Comparison of ENCODE assay signal across 9 mouse cellular contexts in the genomic region with DNA sequence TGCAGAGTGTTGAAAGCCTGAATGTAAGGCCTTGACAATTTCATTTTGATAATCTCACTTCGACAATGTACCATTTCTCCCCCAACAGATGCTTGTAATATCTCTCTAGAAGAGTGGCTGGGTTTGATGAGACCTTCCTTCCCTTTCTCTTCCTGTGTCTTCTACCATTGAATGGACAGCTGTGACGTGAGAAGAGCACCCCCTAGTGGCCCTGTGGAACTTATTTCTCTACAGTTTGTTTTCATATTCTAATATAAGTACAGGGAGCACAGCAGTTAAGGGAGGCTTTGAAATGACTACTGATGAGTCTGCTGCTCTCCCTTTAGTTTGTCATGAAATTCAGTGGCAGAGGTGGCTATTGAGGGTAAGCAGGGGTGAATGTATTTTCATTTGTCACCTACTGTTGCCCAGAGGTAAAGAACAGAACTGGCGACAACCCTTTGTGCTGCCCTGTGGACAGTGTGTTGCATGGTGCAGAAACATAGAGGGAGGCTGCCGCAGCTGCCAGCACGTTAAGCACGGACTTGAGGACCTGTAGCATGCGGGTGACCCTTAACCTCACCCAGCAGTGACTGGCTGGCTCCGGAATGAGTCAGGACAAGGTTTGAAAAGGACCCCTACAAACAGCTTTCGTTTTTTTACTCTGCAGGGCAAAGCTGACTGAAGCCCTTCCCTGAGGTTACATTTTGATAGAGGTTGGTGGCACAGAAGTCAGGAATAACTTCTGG. TPM values are rescaled to one million over a fixed set of nuclear protein-coding genes. Genes with fewer than 3 reads are reported as not detected.
DNase-seq lines count a peak whose midpoint lies in the region; ATAC-seq and TF ChIP-seq lines count a peak whose summit lies in the region.
"Had no signal": no experiment of that assay in that cellular context is flagged by ENCODE, and none has a peak within 500 bp of the region (broad histone marks: within the 10 kb centered on the region; RNA-seq: fewer than 3 reads in every experiment).

No protein-coding gene starts in this region.

- no peaks in the 10 kb centered on the region for H3K9me3 ChIP-seq in heart, embryonic 11.5 days (replicated peaks; ENCODE audit: control insufficient read depth, low read length)
- H3K9me3 ChIP-seq in midbrain, postnatal 0 days (ENCODE audit: low read length), result no peaks in the 10 kb centered on the region
- H3K9me3 ChIP-seq: embryonic facial prominence, embryonic 15.5 days had no signal

- no peaks in the 10 kb centered on the region for H3K4me1 ChIP-seq in heart, adult 2 months (ENCODE audit: control insufficient read depth, insufficient read depth, low read length)
- H3K4me1 ChIP-seq in heart, embryonic 11.5 days (ENCODE audit: control insufficient read depth, insufficient read depth, low read length), result no peaks in the 10 kb centered on the region
- no peaks in the 10 kb centered on the region for H3K4me1 ChIP-seq in cortical plate, adult 2 months (ENCODE audit: control insufficient read depth, insufficient read depth, low read length)
- H3K4me1 ChIP-seq in midbrain, postnatal 0 days (ENCODE audit: insufficient read depth, low read length), result no peaks in the 10 kb centered on the region
- H3K4me1 ChIP-seq: embryonic facial prominence, embryonic 15.5 days had no signal

- no peak overlapping the region for H3K27ac ChIP-seq in heart, adult 2 months
- H3K27ac ChIP-seq in heart, embryonic 11.5 days (ENCODE audit: low read depth, low read length), result no peak overlapping the region
- H3K27ac ChIP-seq in cortical plate, adult 2 months (ENCODE audit: insufficient read depth, low read length), result no peak overlapping the region
- H3K27ac ChIP-seq in midbrain, postnatal 0 days (ENCODE audit: low read depth, low read length), result no peak overlapping the region
- H3K27ac ChIP-seq: embryonic facial prominence, embryonic 15.5 days had no signal

- H3K27me3 ChIP-seq in heart, adult 2 months (ENCODE audit: control insufficient read depth, insufficient read depth, low read length), result no peaks in the 10 kb centered on the region
- no peaks in the 10 kb centered on the region for H3K27me3 ChIP-seq in heart, embryonic 11.5 days (ENCODE audit: control insufficient read depth, insufficient read depth, low read length)
- no peaks in the 10 kb centered on the region for H3K27me3 ChIP-seq in midbrain, postnatal 0 days (ENCODE audit: insufficient read depth, low read length)
- H3K27me3 ChIP-seq: embryonic facial prominence, embryonic 15.5 days had no signal

- TF ChIP-seq EP300 in heart, adult 2 months (IDR thresholded peaks at IDR 0.05; ENCODE audit: insufficient read depth, low read depth, low read length), result no peak

- no peak for TF ChIP-seq POLR2A in heart, adult 2 months (IDR thresholded peaks at IDR 0.05; ENCODE audit: insufficient read depth, low read depth, low read length)
- TF ChIP-seq POLR2A in cortical plate, adult 2 months (IDR thresholded peaks at IDR 0.05; ENCODE audit: extremely low read depth, insufficient read depth, low read length), result no peak

- WGBS in heart, adult 2 months, result 49% methylated on average over 9 of the region's 9 CpGs
- WGBS in heart, embryonic 11.5 days (ENCODE audit: insufficient replicate concordance), result 46% methylated on average over 9 of the region's 9 CpGs
- 36% methylated on average over 9 of the region's 9 CpGs for WGBS in midbrain, postnatal 0 days

- peak; percentile 79 for TF ChIP-seq CTCF in heart, adult 2 months (IDR thresholded peaks at IDR 0.05)
- peak; percentile 56 for TF ChIP-seq CTCF in cortical plate, adult 2 months (IDR thresholded peaks at IDR 0.05; ENCODE audit: extremely low read depth, insufficient read depth, low read length)
- peak; percentile 75 for TF ChIP-seq CTCF in midbrain, postnatal 0 days (IDR thresholded peaks at IDR 0.05)

- no peak for ATAC-seq in heart, embryonic 11.5 days (replicated peaks; ENCODE audit: insufficient number of reproducible peaks, low FRiP score, low TSS enrichment)
- no peak for ATAC-seq in midbrain, postnatal 0 days (ENCODE audit: low FRiP score)
- ATAC-seq in erythroblast, adult 5-6 weeks (replicated peaks; ENCODE audit: low FRiP score, poor library complexity, severe bottlenecking), result no peak

- H3K9ac ChIP-seq in heart, adult 2 months (ENCODE audit: low read depth, low read length), result no peak overlapping the region
- no peak overlapping the region for H3K9ac ChIP-seq in heart, embryonic 11.5 days (ENCODE audit: low read depth, low read length)
- H3K9ac ChIP-seq in midbrain, postnatal 0 days (replicated peaks; ENCODE audit: low read length, poor library complexity, severe bottlenecking), result no peak overlapping the region
- H3K9ac ChIP-seq: embryonic facial prominence, embryonic 15.5 days had no signal

- DNase-seq in heart, adult 2 months, result peak in 1 of 2 experiments; percentile 14
- peak; percentile 86 for DNase-seq in 416B (ENCODE audit: low read depth)
- DNase-seq in NIH3T3 (ENCODE audit: low read depth), result peak; percentile 71
- DNase-seq in kidney, postnatal 14 days, result peak; percentile 54
- peak; percentile 67 for DNase-seq in midbrain, postnatal 0 days (ENCODE audit: low spot score)

- no peaks in the 10 kb centered on the region for H3K36me3 ChIP-seq in heart, adult 2 months (ENCODE audit: control insufficient read depth, insufficient read depth, low read length)
- no peaks in the 10 kb centered on the region for H3K36me3 ChIP-seq in heart, embryonic 11.5 days (ENCODE audit: control insufficient read depth, insufficient read depth, low read length)
- H3K36me3 ChIP-seq in midbrain, postnatal 0 days (ENCODE audit: insufficient read depth, low read length), result no peaks in the 10 kb centered on the region
- H3K36me3 ChIP-seq: embryonic facial prominence, embryonic 15.5 days had no signal

- H3K4me2 ChIP-seq in heart, embryonic 11.5 days, result no peak overlapping the region
- no peak overlapping the region for H3K4me2 ChIP-seq in midbrain, postnatal 0 days (ENCODE audit: low read depth, low read length, poor library complexity, severe bottlenecking)
- H3K4me2 ChIP-seq: embryonic facial prominence, embryonic 15.5 days had no signal

- H3K79me2 ChIP-seq in heart, adult 2 months (replicated peaks; ENCODE audit: control insufficient read depth, insufficient read depth, low read length), result no peaks in the 10 kb centered on the region

- no peak overlapping the region for H3K4me3 ChIP-seq in heart, adult 2 months
- no peak overlapping the region for H3K4me3 ChIP-seq in heart, embryonic 11.5 days (ENCODE audit: low read depth, low read length)
- H3K4me3 ChIP-seq in cortical plate, adult 2 months (ENCODE audit: insufficient read depth, low read length), result no peak overlapping the region
- no peak overlapping the region for H3K4me3 ChIP-seq in midbrain, postnatal 0 days (ENCODE audit: low read depth, low read length)
- H3K4me3 ChIP-seq: embryonic facial prominence, embryonic 15.5 days had no signal

- intact Hi-C loops in heart, adult 2 months (cut with DNase I), result no loop called here

RNA-seq across cellular contexts. Expression of a gene that starts 10.3 kb away (rescaled TPM):
- total RNA-seq in heart, adult 2 months (2021), result not detected
- not detected in 2 replicates for polyA plus RNA-seq in heart, adult 2 months (2012; rRNA removed)
- 0.13 and 0.14 TPM in 2 replicates for polyA plus RNA-seq in heart, embryonic 11.5 days (2014; fragmentation: Nextera tagmentation; extraction: Ambion mirVana)
- polyA plus RNA-seq in cortical plate, adult 2 months (2012; rRNA removed), result not detected in 2 replicates
- not detected in 2 replicates for total RNA-seq in midbrain, postnatal 0 days (2014; rRNA removed)
- 0.13 TPM in 1 of 2 replicates, not detected in the other for polyA plus RNA-seq in midbrain, postnatal 0 days (2015; fragmentation: Nextera tagmentation; extraction: Ambion mirVana)
- not detected in 2 replicates for total RNA-seq in erythroblast, adult 5-6 weeks (2015; ENCODE audit: low replicate concordance)
- total RNA-seq in erythroblast, adult 5-6 weeks (2017; ENCODE audit: low replicate concordance), result not detected in 2 replicates
- polyA plus RNA-seq: embryonic facial prominence, embryonic 15.5 days had no signal
